Mouse (Mus musculus): Measurements from ENCODE around the gene Gm16253. TPM values are rescaled to one million over a fixed set of nuclear protein-coding genes. Genes with fewer than 3 reads are reported as not detected.

Gm16253 gene
- polyA plus RNA-seq, 1 experiment from 2014 or later = 1.0 TPM

- WGBS = 80% methylated on average over 11 of the region's 11 CpGs
- Histone ChIP-seq H3K27ac (ENCODE audit: low read depth, low read length) (no peak overlapping the region), H3K27me3 (replicated peaks; ENCODE audit: control insufficient read depth, insufficient read depth, low read length) (no peaks in the 10 kb centered on the region), H3K4me2 (no peak overlapping the region), H3K9ac (ENCODE audit: low read depth, low read length) (no peak overlapping the region), H3K4me1 (replicated peaks; ENCODE audit: control insufficient read depth, insufficient read depth, low read length) (no peaks in the 10 kb centered on the region), H3K4me3 (ENCODE audit: low read depth, low read length) (no peak overlapping the region), H3K36me3 (ENCODE audit: control insufficient read depth, insufficient read depth, low read length) (no peaks in the 10 kb centered on the region), H3K9me3 (ENCODE audit: control insufficient read depth, low read length) (no peaks in the 10 kb centered on the region)
- DNase-seq (ENCODE audit: low spot score) (no peak), ATAC-seq (replicated peaks; ENCODE audit: low FRiP score) (no peak)
Measured at GRCm38 (mm10) chr3:96543345-96543744, 33.4 kb upstream of the Gm16253 start.

DNA sequence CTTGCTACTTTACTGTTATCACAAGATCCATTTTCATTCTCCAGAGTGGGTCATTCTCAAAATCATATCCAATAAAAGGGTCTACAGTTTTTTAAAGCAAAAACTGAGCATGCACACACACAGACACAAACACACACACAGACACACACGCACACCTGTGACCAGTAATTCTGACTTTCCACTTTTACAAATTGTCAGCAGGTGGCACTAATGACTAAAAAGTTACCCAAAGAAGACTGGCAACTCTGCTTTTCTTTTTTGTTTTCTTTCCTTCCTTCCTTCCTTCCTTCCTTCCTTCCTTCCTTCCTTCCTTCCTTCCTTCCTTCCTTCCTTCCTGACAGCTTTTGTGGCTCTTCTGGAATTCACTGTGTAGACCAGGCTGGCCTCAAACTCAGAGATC lies 31.2 kb upstream of the Gm16253 start:
- Histone ChIP-seq H3K4me1 (replicated peaks; ENCODE audit: control insufficient read depth, insufficient read depth, low read length) (no peaks in the 10 kb centered on the region), H3K4me2 (no peak overlapping the region), H3K9me3 (ENCODE audit: control insufficient read depth, low read length) (no peaks in the 10 kb centered on the region), H3K9ac (ENCODE audit: low read depth, low read length) (no peak overlapping the region), H3K27ac (ENCODE audit: low read depth, low read length) (no peak overlapping the region), H3K4me3 (ENCODE audit: low read depth, low read length) (no peak overlapping the region), H3K27me3 (replicated peaks; ENCODE audit: control insufficient read depth, insufficient read depth, low read length) (0 out of 2 replicates have a peak, but pooled peaks cover 2% of the 10 kb centered on the region), H3K36me3 (ENCODE audit: control insufficient read depth, insufficient read depth, low read length) (no peaks in the 10 kb centered on the region)
- ATAC-seq (replicated peaks; ENCODE audit: low FRiP score) (no peak), DNase-seq (ENCODE audit: low spot score) (no peak)
- WGBS = 46% methylated on average over 1 of the region's 1 CpGs

GRCm38 (mm10) chr3:96546880-96547279 lies 29.9 kb upstream of the Gm16253 start:
- Histone ChIP-seq H3K9ac (ENCODE audit: low read depth, low read length) (no peak overlapping the region), H3K4me2 (no peak overlapping the region), H3K27ac (ENCODE audit: low read depth, low read length) (no peak overlapping the region), H3K4me1 (replicated peaks; ENCODE audit: control insufficient read depth, insufficient read depth, low read length) (no peaks in the 10 kb centered on the region), H3K36me3 (ENCODE audit: control insufficient read depth, insufficient read depth, low read length) (no peaks in the 10 kb centered on the region), H3K4me3 (ENCODE audit: low read depth, low read length) (no peak overlapping the region), H3K9me3 (ENCODE audit: control insufficient read depth, low read length) (no peaks in the 10 kb centered on the region), H3K27me3 (replicated peaks; ENCODE audit: control insufficient read depth, insufficient read depth, low read length) (0 out of 2 replicates have a peak, but pooled peaks cover 2% of the 10 kb centered on the region)
- 40% methylated on average over 4 of the region's 4 CpGs for WGBS
- ATAC-seq (replicated peaks; ENCODE audit: low FRiP score) = no peak
- no peak for DNase-seq (ENCODE audit: low spot score)

- peak; percentile 73 for DNase-seq (ENCODE audit: low spot score)
Measured at GRCm38 (mm10) chr3:96547389-96547960, 29.3 kb upstream of the Gm16253 start.

GRCm38 (mm10) chr3:96548824-96549223 lies 28.0 kb upstream of the Gm16253 start:
- Histone ChIP-seq H3K4me3 (ENCODE audit: low read depth, low read length) (no peak overlapping the region), H3K4me2 (no peak overlapping the region), H3K9ac (ENCODE audit: low read depth, low read length) (no peak overlapping the region), H3K27ac (ENCODE audit: low read depth, low read length) (no peak overlapping the region), H3K36me3 (ENCODE audit: control insufficient read depth, insufficient read depth, low read length) (no peaks in the 10 kb centered on the region), H3K27me3 (replicated peaks; ENCODE audit: control insufficient read depth, insufficient read depth, low read length) (0 out of 2 replicates have a peak, but pooled peaks cover 2% of the 10 kb centered on the region), H3K9me3 (ENCODE audit: control insufficient read depth, low read length) (no peaks in the 10 kb centered on the region), H3K4me1 (replicated peaks; ENCODE audit: control insufficient read depth, insufficient read depth, low read length) (no peaks in the 10 kb centered on the region)
- WGBS = 81% methylated on average over 7 of the region's 7 CpGs
- DNase-seq (ENCODE audit: low spot score) = no peak
- no peak for ATAC-seq (replicated peaks; ENCODE audit: low FRiP score)

More at GRCm38 (mm10) chr3:96547389-96547960, 29.3 kb upstream of the Gm16253 start:
- H3K36me3 ChIP-seq (ENCODE audit: control insufficient read depth, insufficient read depth, low read length) = no peaks in the 10 kb centered on the region
- 0 out of 2 replicates have a peak, but pooled peaks cover 2% of the 10 kb centered on the region for H3K27me3 ChIP-seq (replicated peaks; ENCODE audit: control insufficient read depth, insufficient read depth, low read length)
- no peak overlapping the region for H3K9ac ChIP-seq (ENCODE audit: low read depth, low read length)
- H3K4me3 ChIP-seq (ENCODE audit: low read depth, low read length) = 0 out of 2 replicates have a peak overlapping the region, but pooled peaks have one; percentile 7
- no peaks in the 10 kb centered on the region for H3K9me3 ChIP-seq (ENCODE audit: control insufficient read depth, low read length)
- H3K27ac ChIP-seq (ENCODE audit: low read depth, low read length) = no peak overlapping the region
- ATAC-seq (replicated peaks; ENCODE audit: low FRiP score) = 0 out of 2 replicates have a peak, but pooled peaks have one; percentile 26
- H3K4me1 ChIP-seq (replicated peaks; ENCODE audit: control insufficient read depth, insufficient read depth, low read length) = no peaks in the 10 kb centered on the region
- WGBS = 13% methylated on average over 14 of the region's 14 CpGs
- peak overlapping the region; percentile 43 for H3K4me2 ChIP-seq

- ATAC-seq (replicated peaks; ENCODE audit: low FRiP score) = no peak
- no peak overlapping the region for H3K4me2 ChIP-seq
- WGBS = 74% methylated on average over 5 of the region's 5 CpGs
Measured at GRCm38 (mm10) chr3:96549346-96549745, 27.4 kb upstream of the Gm16253 start.

GRCm38 (mm10) chr3:96551203-96551602 lies 25.6 kb upstream of the Gm16253 start:
- no peak overlapping the region for H3K4me3 ChIP-seq (ENCODE audit: low read depth, low read length)
- H3K9me3 ChIP-seq (ENCODE audit: control insufficient read depth, low read length) = no peaks in the 10 kb centered on the region
- 0 out of 2 replicates have a peak, but pooled peaks cover 2% of the 10 kb centered on the region for H3K27me3 ChIP-seq (replicated peaks; ENCODE audit: control insufficient read depth, insufficient read depth, low read length)
- no peak overlapping the region for H3K27ac ChIP-seq (ENCODE audit: low read depth, low read length)
- no peak overlapping the region; the same call in 1 of the 2 replicates for H3K4me2 ChIP-seq
- 20% methylated on average over 8 of the region's 8 CpGs for WGBS
- DNase-seq (ENCODE audit: low spot score) (no peak), ATAC-seq (replicated peaks; ENCODE audit: low FRiP score) (no peak)
- H3K9ac ChIP-seq (ENCODE audit: low read depth, low read length) = no peak overlapping the region
- H3K4me1 ChIP-seq (replicated peaks; ENCODE audit: control insufficient read depth, insufficient read depth, low read length) = peaks cover 6% of the 10 kb centered on the region; the same call in 1 of the 2 replicates
- no peaks in the 10 kb centered on the region for H3K36me3 ChIP-seq (ENCODE audit: control insufficient read depth, insufficient read depth, low read length)

More at GRCm38 (mm10) chr3:96549346-96549745, 27.4 kb upstream of the Gm16253 start:
- Histone ChIP-seq H3K9ac (ENCODE audit: low read depth, low read length) (no peak overlapping the region), H3K4me3 (ENCODE audit: low read depth, low read length) (no peak overlapping the region), H3K27ac (ENCODE audit: low read depth, low read length) (no peak overlapping the region), H3K36me3 (ENCODE audit: control insufficient read depth, insufficient read depth, low read length) (no peaks in the 10 kb centered on the region), H3K27me3 (replicated peaks; ENCODE audit: control insufficient read depth, insufficient read depth, low read length) (0 out of 2 replicates have a peak, but pooled peaks cover 2% of the 10 kb centered on the region), H3K4me1 (replicated peaks; ENCODE audit: control insufficient read depth, insufficient read depth, low read length) (no peaks in the 10 kb centered on the region), H3K9me3 (ENCODE audit: control insufficient read depth, low read length) (no peaks in the 10 kb centered on the region)
- no peak for DNase-seq (ENCODE audit: low spot score)

- 56% methylated on average over 7 of the region's 7 CpGs for WGBS
- H3K4me1 ChIP-seq (replicated peaks; ENCODE audit: control insufficient read depth, insufficient read depth, low read length) = peaks cover 11% of the 10 kb centered on the region
- H3K9ac ChIP-seq (ENCODE audit: low read depth, low read length) = no peak overlapping the region
- 0 out of 2 replicates have a peak, but pooled peaks cover 2% of the 10 kb centered on the region for H3K27me3 ChIP-seq (replicated peaks; ENCODE audit: control insufficient read depth, insufficient read depth, low read length)
- no peak overlapping the region for H3K4me2 ChIP-seq
- no peak overlapping the region for H3K4me3 ChIP-seq (ENCODE audit: low read depth, low read length)
- ATAC-seq (replicated peaks; ENCODE audit: low FRiP score) (no peak), DNase-seq (ENCODE audit: low spot score) (no peak)
- no peak overlapping the region for H3K27ac ChIP-seq (ENCODE audit: low read depth, low read length)
- no peaks in the 10 kb centered on the region for H3K36me3 ChIP-seq (ENCODE audit: control insufficient read depth, insufficient read depth, low read length)
- no peaks in the 10 kb centered on the region for H3K9me3 ChIP-seq (ENCODE audit: control insufficient read depth, low read length)
Measured at GRCm38 (mm10) chr3:96551890-96552289, 24.9 kb upstream of the Gm16253 start.

- Histone ChIP-seq H3K9ac (ENCODE audit: low read depth, low read length) (no peak overlapping the region), H3K27me3 (replicated peaks; ENCODE audit: control insufficient read depth, insufficient read depth, low read length) (0 out of 2 replicates have a peak, but pooled peaks cover 2% of the 10 kb centered on the region), H3K9me3 (ENCODE audit: control insufficient read depth, low read length) (no peaks in the 10 kb centered on the region), H3K4me1 (replicated peaks; ENCODE audit: control insufficient read depth, insufficient read depth, low read length) (peaks cover 13% of the 10 kb centered on the region), H3K4me2 (no peak overlapping the region), H3K27ac (ENCODE audit: low read depth, low read length) (no peak overlapping the region), H3K4me3 (ENCODE audit: low read depth, low read length) (no peak overlapping the region), H3K36me3 (ENCODE audit: control insufficient read depth, insufficient read depth, low read length) (no peaks in the 10 kb centered on the region)
- ATAC-seq (replicated peaks; ENCODE audit: low FRiP score) (no peak), DNase-seq (ENCODE audit: low spot score) (no peak)
- 63% methylated on average over 6 of the region's 6 CpGs for WGBS
Measured at GRCm38 (mm10) chr3:96553601-96554000, 23.2 kb upstream of the Gm16253 start.
